Mouse (Mus musculus) thymus, postnatal 25 days (tissue): Measurements from ENCODE around the gene Grid2.

Experiments used
- DNase-seq: peaks from one replicate; pipeline ENCODE4 v3.0.0; 2022

Gene Grid2

DNA sequence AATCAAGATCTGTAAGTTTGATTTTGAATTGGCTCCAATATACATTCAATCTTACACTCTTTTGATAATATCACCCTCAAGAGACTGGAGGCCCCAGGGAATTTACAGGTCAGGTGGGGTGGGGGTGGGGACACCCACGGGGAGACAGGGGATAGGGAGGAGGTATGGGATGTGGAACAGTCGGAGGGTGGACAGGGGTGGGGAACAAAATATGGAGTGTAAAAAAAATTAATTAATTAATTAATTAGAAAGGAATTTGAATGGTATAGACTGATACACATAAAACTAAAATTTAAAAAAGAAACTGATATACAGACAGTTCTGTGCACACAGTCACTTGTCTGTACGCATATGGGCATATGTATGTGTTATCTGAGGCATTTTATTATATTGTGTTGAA lies 380.3 kb downstream of the Grid2 start:
- DNase-seq, result no peak

DNA sequence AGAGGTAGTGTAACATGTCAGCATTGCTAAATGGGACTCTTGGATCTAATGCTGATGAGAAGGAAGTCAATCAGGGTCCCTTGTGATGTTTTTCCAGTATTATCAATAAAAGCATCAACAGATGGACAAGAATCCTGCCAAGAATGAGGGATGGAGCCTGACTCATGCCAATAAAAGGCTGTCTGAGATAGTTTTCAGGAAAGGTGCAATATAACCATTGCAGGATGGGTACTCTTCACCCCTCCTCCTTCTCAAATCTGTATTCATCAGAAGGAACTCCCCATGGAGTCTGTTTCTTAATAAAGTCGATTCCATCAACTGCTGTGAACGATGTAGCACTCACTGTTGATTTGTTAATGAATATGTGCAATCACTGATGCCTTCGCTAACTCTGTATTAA lies 403.7 kb downstream of the Grid2 start:
- no peak for DNase-seq

DNA sequence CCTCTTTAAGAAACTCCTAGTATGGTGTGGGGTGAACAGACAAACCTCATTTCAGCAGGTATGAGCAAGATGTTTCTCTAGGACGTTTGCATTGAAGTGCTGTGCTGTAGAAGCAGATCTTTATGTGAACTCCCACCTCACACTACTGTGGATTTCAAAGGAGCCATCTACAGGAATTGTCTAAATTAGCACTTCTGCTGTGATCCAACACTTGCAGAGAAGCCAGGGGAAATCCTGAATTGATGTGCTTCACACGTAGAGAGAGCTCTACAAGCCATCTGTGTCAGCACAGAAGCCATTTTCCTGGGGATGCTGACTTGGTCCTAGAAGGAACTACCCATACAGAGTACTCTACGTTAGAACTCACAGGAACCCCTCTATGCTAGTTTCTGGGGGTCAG lies 430.0 kb downstream of the Grid2 start:
- DNase-seq, result no peak

DNA sequence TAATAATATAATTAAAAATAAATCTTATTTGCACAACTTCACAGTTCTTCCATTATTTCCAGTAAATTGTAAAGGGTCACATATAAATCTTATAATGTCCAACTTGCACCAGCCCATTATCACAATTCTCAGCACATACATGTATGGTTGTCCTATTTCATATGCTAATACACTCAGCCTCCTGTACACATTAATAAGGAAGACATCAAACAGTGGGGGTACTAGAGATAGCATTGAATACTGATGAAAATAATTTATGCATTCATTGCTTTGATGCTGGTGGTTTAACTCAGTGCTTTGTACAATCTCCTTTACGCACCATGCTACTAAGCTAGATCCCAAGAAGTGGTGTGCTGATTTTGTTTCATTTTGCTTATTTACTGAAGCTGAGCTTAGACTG lies 446.0 kb downstream of the Grid2 start:
- no peak for DNase-seq

DNA sequence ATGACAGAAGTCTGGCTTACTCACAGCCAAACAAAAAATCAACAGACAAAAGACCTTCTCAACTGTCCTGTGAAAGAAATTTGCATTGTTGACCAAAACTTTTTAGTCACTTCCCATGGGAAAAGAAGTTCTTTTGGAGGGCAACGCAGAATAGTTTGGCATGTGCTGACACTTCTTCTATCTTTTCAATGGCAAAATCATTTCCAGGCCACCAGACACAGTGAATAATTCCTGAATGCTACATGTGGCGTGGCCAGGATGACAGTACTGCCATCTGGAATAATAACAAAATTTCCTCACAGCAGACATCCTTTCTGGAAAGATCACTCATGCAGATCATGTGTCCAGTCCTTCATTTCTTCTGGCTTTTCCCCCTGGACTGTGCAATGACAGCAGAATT lies 478.1 kb downstream of the Grid2 start:
- DNase-seq, result no peak

DNA sequence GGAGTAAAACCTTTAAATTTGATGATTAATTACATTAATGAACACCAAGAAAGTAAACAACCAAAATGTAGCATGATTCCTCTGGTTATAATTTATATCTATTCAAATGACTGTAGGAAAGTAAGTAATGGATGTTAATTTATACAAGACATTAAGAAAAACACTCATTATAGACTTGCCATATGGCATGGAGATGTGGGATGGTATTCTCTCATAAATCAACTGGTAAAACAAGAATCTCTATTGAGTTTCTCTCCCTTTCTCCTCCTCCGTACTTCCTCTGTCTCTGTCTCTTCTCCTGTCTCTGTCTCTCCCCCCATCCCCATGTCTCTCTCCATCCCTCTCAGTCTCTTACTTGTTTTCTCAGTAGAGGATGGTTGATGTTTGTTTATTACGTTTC lies 506.9 kb downstream of the Grid2 start:
- no peak for DNase-seq

DNA sequence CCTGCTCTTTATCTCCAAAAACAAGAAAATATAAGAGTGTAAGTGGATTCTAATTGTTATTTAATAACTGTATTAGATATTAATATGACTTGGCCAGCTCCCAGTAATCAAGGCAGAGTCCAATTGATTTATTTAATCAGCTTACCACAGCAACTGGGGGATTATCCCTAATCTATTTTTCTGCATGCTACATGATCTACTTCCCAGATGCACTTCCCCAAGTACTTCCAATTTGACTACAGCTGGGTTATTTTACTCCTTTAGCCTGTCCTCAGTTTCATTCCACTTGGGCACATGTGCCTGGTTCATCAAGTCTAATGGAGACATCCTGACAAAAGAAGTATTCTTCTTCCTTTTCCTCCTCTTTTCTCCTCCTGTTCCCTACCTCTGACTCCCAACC lies 539.0 kb downstream of the Grid2 start:
- DNase-seq, result no peak

DNA sequence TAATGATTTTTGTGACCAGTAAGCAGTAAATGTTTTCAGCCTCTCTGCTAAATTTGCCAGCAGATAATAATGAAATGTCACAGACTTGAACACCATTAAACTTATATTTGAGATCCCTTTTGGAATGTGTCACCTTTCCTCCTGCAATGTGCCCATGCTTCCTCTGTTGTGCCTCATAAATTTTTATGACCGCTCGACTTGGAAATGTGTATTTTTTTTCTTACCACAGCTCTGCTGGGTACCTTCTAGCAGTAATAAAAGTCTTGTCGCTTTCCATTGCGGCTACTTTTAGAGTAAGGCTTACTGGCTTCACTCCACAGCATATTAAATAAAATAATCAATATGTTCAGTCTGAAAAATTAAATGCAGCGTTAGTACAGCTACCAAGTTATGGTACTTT lies 564.6 kb downstream of the Grid2 start:
- DNase-seq, result no peak

DNA sequence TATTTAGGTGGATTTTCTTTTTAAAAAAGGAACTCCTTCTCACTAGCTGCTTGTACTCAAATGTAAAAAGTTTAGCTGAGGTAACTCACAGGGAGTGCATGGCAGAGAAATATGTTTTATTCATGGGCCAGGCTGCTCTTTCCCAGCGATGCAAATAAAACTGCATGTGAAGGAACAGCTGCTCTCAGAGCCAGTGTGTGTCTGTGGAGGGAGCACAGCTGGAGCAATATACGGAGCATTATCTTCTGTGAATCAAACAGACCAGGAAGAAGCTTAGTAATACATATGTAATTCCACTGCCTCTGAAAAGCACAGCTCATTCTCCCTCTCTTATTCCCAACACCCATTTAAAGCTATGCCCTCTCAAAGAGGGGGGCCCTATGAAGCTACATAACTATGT lies 607.0 kb downstream of the Grid2 start:
- DNase-seq, result no peak

DNA sequence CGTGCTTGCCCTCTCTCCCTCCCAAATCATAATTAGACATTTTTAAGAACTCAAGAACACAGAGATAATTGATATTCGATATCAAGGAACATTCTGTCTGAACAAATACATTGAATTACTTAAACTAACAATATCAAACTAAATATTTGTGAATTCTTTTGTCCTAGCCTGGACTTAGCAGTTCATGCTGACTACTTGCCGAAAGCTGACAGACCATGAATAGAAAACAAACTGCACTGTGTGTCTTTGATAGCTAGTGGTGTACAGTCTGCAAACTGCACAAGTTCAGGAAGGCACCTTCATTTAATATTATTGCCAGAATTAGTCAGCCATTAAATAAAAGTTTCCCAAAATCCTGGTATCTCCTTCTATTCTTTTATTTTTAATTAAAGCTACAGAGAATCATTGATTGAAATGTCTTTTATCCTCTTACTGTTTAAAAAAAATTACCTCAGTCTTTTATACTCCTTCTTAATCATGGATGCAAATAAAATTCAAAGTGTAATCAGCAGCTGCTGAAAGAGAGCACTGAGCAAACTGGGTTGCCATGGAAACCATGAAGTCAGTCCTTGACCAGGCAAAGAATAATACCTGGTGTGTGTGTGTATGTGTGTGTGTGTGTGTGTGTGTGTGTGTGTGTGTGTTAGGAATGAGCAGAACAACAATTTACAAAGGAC lies 621.5 kb downstream of the Grid2 start:
- no peak for DNase-seq

DNA sequence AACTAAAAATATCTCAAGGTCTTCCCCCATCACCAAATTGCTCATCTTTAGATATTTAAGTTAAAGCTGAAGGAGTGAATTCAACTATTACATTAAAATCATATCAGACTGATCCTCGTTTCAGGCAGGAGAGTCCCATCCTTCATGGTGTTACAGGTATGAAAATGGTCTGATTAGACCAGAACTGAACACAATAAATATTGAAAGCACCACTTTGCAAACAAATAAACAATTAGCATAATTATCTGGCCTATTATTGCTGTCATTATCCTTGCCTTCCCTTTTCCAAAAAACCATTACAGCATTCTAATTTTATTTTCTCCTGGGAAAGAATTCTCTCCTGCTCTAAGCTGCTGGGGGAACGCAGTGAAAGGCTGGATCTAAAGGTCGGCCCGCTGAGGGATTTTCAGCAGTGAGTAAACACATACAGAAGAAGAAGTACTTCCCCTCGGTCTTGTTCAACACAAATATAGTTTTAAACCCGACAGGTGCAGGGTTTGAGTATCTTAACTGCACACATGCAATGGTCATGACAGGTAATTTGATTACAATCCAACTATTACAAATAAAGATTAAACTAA lies 622.2 kb downstream of the Grid2 start:
- no peak for DNase-seq

DNA sequence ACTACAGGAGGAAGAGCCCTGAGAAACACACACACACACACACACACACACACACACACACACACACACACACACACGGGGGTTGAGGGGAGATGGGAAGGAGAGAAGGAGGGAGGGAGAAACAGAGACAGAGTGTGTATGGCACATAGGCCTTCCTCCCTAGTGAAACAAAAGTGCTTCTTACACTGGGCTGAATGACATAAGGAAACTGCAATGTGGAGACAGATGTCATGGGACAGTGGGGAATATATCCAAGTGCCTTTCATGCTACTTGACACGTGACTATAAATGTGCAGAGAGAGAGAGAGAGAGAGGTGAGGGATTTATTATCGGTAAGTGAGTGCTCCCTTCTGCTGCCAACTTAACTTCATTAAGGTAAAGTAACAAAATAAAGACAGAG lies 639.0 kb downstream of the Grid2 start:
- DNase-seq, result no peak

DNA sequence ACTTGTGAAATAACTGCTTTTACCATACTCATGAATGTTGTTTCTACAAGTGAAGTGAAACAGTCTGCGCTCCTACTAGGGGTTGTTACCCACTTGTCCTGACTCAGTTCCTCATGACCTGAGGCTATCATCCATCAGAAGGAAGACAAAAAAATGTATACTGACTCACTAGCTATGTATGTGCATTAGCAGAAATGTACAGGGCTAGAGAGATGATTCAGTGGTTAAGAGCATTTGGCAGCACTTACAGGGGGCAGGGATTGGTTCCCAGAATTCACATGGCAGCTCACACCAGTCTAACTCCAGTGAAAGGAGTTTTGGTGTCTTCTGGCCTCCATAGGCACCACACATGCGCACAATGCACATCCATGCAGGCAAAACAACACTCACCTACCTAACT lies 642.5 kb downstream of the Grid2 start:
- DNase-seq, result no peak

DNA sequence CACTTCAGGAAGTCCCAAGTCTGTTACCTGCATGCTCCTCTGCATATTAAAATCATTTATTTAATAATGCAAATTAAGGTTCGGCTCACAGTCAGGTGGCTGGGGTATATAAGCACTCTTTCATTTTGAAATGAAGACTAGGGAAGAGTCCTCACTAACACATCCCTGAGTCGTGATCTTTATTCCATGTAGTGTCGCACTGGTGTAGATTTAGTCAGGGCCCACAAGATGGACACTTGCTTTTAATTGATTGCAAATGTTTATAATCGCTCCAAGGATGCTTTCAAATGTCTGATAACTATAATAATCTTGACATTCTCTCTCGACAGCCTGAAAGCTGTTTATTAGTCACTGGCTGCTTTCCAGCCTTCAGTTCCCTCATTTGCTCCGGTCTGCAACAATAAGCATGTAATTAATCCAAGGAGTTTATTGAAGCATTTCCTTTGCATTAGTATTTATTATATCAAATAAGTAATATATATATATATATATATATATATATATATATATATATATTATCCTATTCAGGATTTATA lies 661.4 kb downstream of the Grid2 start:
- no peak for DNase-seq

DNA sequence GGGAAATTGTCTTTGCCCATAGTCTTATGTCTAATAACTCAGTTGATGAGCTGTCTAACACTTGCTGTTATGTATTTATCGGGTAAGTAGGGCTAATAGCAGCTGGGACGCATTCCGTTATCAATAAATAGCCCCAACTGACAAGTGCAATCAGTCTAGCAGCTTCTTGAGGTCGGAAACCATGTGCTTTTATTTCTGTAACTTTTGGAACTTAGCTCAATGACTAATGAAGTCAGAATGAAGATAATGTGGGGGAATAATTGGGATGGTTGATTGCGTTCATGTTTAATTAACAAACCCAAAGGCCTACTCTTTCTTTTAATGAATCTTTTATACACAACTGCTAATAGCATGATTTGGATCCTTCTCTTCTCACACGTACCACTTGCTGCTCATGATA lies 666.3 kb downstream of the Grid2 start:
- DNase-seq, result no peak

DNA sequence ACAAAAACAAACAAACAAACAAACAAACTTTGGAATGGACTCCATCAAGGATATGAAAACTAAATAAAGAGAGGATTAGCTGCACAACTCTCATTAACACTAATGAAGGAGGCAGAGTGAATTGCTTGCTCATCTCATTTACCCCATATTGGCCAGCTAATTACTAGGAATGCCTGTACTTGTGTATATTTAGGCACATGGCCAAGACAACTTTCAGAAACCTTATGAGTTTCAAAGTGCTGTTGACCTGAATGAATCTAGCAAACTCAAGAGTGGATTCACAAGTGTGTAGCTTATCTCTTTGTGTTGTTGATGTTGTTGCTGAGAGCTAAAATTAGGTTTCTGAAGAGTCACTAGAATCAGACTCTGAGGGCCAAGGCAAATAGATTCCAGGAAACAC lies 675.5 kb downstream of the Grid2 start:
- no peak for DNase-seq

DNA sequence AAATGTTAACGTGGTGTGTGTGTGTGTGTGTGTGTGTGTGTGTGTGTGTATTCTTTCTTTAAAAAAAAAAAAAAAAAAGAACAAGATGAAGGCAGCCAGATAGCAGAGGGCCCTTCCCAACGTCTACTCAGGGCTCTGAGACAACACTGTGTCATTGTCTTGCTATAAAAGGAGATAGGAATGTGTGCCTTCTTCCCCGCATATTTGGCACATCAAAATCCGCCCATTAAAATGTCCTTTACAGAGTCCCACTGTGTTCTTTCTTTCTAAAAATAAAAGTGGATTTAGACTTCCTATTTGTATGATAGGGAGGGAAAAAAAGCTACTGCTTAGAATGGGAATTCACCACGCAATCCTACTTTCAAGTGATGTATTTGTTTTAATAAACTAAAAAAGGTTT lies 691.0 kb downstream of the Grid2 start:
- DNase-seq, result no peak

DNA sequence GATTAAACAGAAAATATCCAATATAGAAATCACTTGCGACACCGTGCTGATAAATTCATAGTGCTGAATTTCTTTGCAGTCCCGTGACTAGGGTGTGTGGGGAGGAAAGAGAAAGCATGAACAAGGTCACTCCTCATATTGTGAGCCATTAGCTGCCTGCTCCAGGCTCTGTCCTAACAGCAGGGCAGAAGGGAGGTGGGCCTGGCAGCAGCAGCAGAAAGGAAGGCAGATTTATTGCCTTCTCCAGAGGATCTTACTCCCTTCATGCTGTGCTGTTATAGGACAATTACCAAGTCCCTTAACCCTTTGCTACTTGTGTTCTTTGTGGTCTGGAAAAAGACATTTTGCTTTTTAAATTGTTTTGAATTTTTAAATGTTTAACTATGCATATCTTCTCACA lies 708.1 kb downstream of the Grid2 start:
- no peak for DNase-seq

DNA sequence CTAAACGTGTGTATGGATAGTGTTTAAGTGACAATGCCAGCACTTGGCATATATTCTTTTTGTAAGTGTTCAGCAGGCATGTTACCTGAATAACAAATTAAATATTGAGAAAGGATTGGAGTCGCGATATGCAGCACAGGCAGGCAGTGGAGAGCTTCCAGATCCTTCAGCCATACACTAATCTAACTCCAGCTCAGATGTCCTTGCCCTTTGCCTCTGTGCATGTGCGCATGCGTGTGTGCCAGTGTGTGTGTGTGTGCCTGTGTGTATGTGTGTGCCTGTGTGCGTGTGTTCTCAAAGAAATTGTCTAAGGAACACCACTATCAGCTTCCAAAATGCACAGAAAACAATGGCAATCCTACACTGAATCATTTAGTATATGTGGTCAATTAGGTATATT lies 708.6 kb downstream of the Grid2 start:
- DNase-seq, result no peak

DNA sequence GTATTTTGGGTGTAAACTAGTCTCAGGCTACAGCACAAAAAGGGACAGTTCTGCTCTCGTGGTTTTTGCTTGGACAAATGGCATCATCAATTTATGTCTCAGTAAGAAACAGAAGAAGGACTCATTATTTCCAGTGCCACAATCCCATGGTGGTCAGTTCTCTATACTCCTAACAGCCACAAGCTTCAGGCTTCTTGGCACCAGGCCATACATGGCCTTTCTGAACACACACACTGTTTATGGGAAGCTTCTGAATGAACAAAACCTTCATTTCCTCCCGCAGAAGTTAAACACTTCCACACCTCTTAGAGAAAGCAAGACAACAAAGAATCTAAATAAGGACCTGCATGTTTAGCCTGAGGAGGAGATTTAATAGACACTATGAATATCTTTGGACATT lies 709.1 kb downstream of the Grid2 start:
- DNase-seq, result no peak

DNA sequence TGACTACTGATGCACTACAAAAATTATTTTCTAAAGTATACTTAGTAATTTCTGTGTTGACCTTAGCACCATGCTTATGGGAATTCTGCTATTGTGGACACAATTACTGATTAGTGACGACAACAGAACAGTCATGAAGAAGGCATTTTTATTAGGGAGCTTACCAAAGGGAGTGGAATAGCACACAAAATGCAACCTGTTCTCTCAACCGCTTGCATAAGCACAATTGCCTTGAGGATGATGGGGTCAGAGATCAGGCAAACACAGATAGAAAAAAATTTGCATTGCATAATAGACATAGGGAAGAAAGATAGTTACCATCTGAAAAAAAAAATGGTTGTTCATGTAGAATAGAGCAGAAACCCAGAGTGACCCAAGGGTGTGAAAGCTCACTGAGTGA lies 790.4 kb downstream of the Grid2 start:
- DNase-seq, result no peak

DNA sequence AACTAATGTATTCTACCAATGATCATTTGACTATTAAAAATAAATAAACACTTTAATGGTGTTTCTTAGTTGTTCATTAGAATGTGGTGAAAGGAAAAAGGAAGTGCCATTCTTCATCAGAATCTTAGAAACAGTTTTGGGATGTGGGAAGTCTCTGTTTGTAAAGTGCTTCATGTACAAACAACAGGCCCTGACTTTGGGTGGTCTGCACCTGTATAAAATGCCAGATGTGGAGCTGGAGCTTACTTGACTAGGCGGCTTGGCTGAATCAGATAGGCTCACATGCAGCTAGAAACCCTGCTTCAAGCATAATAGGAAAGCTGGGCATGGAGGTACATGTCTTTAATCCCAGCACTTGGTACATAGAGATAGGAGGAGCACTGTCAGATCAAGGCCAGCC lies 791.1 kb downstream of the Grid2 start:
- no peak for DNase-seq

DNA sequence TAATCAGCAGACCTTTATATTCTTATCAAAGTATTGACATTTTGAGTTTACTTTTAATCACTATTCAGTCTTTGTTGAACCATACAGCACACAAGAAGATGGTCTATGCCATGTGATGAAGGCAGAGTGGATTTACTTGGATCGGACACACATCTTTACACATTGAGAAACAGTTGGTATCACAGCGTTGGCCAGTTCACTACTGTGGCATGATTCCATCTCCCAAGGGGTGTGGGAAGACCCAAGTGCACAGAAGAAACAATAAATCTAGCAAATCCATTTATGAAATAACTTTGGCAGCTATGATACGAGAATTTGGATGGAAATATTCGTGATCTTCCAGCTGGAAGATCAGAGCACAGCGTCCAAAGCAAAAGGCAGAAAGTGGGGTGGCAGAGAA lies 792.3 kb downstream of the Grid2 start:
- DNase-seq, result no peak

DNA sequence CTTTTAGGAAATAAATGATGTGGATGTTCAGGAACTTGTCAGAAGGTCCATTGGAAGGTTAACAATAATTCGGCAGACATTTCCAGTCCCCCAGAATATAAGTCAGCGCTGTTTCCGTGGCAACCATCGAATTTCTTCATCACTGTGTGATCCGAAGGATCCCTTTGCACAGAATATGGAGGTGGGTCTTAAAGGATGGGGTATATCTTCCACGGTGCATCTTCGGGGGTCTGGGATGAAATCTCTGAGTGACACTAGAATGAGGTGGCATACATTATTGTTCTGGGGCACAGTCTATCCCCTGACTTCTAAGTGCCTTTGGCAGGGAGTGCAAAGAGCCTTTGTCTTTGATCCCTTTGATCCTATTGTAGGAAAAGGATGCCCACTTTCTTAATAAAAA lies 808.2 kb downstream of the Grid2 start:
- DNase-seq, result no peak

DNA sequence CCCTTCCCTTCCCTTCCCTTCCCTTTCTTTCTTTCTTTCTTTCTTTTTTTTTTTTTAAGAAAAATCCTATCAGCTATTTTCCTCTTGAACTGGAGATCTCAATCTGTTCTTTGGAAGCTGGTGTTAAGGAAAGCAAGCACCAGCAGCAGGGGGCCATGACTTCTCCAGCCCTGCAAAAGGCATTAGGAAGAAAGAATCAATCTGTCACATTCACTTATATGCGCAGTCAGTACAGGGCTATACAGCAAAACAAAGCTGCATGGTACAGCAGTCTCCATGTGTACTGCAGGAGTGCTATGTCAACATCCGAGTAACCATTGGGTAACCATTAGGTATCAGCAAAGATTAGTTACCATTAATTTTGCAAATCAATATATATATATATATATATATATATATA lies 809.0 kb downstream of the Grid2 start:
- DNase-seq, result no peak
